Mouse (Mus musculus): ENCODE measurements around the gene Rapgef3.

DNA sequence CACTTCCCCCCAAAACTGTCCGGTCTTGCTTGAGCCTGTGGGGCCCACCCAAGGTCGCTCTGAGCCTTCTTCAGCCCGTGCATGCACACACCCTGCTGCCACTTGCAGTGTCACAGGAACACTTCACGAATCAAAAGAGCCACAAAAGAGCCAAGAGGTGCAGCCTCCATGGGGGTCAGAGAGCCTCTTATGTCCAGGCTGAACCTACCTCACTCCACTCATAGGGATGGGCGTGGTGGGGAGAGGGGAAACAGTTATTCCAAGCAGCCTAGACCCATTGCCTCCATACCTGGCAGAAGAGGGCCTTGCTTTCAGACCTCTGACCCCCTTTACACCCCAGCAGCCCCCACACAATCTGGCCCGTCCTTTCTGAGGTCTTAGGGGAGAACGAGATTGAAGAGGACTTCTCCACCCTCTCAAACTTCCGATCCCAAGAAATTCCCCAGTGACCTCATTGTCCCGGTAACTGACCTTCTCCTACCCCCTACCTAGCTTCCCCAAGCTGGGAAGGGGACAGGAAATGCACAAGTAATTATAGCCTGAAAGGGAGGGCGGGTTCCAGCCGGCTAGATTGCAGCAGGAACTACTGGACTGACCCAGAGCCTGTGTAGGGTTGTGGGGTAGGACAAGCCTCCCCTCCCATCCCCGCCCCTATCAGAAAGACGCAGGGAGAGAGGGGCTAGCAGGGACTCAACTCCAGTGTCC is 2.5 kb downstream of the Rapgef3 start:
- TF ChIP-seq POLR2A (IDR thresholded peaks at IDR 0.05; ENCODE audit: extremely low read depth, insufficient read depth, low read length) (no peak), CTCF (IDR thresholded peaks at IDR 0.05; ENCODE audit: extremely low read depth, insufficient read depth, low read length) (no peak)
